Mouse (Mus musculus) adrenal gland (tissue): ENCODE results near the gene Tbc1d5.

Experiments
- intact Hi-C: fragments of 180-260 bp; cut with DNase I; formaldehyde crosslinking; loops from one replicate; pipeline ENCODE4 v1.15.1; 2025
- long read RNA-seq, 2 experiments: library from polyadenylated mRNA; unstranded; transcript quantifications; one replicate each; pipeline ENCODE4 v2.0.0; 2020; ENCODE audit warnings: borderline replicate concordance in 1 of 2; ENCODE audit not compliant: insufficient replicate concordance in 1 of 2

The Tbc1d5 gene
- long read RNA-seq, experiment 1, partial matches to known transcripts, result 1 of 19 reads
- long read RNA-seq, experiment 1, other reads (novel, unspliced or antisense), result 18 of 19 reads
- long read RNA-seq, experiment 2, partial matches to known transcripts, result 1 of 7 reads
- long read RNA-seq, experiment 2, other reads (novel, unspliced or antisense), result 6 of 7 reads

DNA sequence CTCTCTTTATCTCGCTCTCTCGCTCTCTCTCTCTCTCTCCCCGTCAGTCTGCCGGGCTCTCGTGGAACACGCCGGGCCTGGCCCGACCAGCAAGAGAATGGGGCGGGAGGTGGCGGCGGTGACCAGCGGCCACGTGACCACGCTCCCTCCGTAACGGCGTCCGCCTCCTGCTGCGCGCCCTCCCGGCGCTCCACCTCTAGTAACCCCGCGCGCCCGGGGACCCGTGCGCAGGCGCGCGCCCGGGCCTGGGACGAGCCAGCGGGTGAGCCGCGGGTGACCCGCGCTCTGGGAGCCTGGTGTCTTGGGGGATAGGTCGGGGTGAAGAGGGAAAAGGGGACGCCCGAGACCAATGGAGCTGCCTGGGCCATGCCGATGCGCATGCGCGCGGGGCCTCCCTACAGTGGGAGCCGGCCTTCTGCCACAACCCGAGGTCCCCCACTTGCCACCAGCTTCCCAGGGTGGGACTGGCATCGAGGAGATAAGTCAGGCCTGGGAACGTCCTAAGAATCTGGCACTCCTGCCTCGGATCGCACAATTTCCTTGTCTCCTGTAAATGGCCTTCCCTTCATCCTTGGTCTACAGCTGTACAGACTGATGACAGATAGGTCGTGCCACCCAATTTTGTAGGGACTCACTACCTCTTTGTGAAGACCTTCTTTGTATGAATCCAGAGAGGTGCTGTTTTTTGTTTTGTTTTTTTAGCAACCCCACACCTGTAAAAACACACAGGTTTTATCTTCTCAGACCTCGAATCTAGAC is at the start of gene Tbc1d5:
Gene Tbc1d5 (minus strand): TSS at position 158 of the 759 bp plus-strand sequence.
- intact Hi-C loops, result loop anchor here (5.0 kb wide), 2 partner anchors 57 to 108 kb away; no protein-coding TSS in a partner anchor

DNA sequence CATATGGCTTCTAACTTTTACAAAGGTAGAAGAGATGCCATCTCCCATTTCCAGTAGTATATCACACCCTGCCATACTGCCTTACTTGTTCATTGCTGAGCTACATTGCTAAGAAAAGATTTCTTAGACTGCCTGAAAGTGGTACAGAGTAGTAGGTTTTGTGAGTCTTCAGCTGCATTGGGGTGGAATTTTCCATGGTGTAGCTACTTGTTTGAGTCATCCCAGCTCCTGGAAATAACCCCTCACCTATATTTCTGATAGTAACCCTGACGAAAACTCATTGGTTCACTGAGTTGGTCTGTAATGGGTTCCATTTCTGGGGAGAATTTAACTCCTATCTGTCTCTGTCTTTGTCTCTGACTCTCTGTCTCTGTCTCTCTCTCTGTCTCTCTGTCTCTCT is 46.9 kb upstream of the Tbc1d5 start:
- intact Hi-C loops, result no loop called here

DNA sequence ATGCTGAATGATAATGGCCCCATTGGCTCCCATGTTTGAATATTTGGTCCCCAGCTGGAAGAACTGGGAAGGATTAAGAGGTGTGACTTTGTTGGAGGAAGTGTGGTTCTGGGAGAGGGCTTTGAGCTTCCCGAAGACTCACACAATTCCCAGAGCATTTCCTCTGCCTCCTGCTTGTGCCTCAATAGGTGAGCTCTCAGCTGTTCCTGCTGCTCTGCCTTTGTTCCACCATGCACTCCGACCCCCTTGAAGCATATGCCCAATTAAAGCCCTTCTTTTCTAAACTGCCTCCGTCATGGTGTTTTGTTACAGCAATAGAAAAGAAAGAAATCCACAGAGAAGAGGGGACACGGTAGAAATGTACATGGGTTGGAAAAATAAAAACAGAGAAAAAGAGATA is 44.0 kb upstream of the Tbc1d5 start:
- intact Hi-C loops, result no loop called here

DNA sequence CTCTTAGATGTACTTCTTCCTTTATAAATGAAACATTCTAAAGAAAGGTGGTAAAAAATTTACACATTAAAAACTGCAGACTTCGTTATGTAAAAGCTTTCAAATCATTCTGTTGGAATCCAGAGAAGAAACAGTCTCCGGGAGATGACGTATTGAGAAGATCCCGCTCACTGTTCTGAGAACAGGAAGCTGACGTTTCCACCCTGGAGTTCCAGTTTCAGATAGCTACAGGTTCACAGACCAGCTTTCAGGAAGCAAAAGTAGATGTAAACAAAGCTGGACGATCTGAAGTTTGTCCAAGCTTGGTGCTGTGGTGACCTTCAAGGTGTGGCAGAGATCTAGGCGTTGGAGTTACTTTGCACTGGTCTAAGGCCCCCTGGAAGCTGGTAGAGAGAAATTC is 41.9 kb upstream of the Tbc1d5 start:
- intact Hi-C loops, result no loop called here

DNA sequence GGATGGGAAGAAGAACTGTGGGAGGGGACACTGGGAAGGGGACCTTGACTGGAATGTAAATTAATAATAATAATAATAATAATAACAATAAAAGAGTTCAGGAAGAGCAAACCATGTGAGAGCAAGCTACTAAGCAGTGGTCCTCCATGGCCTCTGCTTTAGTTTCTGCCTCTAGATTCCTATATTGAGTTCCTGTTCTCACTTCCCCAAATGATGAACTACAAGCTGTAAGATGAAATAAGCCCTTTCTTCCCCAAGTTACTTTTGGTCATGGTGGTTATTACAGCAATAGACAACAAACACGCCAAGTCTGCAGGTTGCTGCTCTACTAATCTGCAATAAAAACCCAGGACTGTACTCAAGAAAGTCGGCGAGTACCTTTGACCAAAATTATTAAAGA is 40.7 kb upstream of the Tbc1d5 start:
- intact Hi-C loops, result no loop called here

DNA sequence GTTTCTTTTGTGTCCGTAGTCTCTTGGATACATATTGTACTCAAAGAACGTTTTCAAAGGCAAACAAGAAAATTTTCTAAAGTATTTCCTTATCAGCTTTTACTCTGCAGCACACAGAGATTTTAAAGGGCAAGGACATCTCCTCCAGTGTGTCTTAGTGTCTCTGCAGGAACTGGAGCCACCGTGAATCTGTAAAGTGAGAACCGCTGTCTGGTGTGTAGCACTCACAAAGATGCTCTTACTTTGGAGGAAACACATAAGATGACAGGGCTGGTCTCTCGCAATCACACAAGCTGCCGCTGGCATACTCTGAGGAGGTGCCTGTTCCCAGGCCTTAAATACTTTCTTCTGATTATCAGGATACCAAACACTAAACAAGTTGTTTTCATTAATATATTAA is 37.3 kb upstream of the Tbc1d5 start:
- intact Hi-C loops, result no loop called here

DNA sequence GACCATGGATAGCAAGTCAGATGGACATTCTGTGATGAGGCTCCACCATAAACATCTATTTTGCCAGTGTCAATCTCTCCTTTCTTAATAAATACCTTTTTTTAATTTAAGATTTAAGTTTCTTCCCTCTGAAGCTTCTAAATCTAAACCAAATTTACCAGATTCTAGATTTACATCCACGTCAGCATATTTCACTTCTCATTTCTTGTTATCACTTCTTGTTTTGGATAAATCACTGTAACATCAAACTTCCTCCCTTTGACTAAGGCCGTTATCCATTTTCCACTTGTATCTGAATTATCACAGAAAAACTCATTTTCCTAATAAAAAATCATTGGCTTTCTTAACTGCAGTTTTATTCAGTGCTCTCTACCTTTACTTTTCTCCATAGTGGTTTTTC is 30.4 kb upstream of the Tbc1d5 start:
- intact Hi-C loops, result no loop called here

DNA sequence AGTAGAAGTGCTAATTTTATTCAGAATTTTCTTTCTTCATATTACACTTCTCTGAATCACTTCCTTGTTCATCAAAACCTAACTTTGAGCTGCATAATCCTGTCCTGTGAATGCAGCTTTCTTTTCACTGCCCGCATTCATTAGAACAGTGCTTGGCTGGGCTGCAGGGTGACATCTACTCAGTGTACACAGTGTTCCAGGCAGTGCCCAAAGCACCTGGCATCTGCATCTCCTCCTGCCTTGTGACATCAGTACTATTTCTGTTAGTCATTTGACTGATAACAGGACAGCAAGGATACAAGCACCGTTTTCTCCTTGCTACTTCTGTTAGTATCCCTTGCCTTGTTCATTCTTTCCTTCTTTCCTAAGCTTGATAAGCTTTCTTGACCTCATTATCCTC is 25.5 kb upstream of the Tbc1d5 start:
- intact Hi-C loops, result no loop called here

DNA sequence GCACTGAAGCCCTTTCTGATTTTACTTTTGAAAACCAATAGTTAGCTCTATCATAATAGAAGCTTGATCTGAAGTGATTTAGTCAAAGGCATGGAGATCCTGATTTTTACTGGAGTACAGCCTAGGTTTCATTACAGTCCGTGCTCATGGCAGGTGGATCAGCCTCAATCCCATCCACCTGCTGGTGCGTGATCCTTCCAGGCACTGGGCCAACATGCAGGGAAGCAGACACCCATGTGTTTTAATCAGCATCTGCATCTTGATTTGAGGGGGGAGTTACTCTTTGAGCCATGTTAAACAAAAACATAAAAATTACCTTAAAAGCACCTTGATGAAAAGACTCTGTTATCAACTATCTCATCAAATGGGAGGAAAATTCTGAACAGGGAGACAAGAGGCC is 16.4 kb upstream of the Tbc1d5 start:
- intact Hi-C loops, result no loop called here

DNA sequence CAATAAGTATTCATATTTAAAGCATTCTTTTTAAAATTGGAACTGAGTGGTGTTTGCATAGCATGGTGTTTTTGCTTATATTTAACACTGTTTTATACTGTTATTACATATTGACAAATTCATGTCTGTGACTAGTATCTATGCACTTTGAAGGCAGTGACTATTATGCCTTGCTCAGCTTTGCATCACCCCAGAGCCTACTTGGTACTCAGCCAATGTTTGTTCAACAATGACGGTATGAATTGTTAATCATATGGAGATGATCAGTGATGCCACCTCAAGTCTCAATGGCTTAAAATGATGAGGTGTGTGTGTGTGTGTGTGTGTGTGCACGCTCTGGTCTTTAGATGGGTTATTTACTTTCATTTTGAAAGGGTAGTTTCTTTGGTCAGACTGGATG is 15.6 kb upstream of the Tbc1d5 start:
- intact Hi-C loops, result no loop called here

DNA sequence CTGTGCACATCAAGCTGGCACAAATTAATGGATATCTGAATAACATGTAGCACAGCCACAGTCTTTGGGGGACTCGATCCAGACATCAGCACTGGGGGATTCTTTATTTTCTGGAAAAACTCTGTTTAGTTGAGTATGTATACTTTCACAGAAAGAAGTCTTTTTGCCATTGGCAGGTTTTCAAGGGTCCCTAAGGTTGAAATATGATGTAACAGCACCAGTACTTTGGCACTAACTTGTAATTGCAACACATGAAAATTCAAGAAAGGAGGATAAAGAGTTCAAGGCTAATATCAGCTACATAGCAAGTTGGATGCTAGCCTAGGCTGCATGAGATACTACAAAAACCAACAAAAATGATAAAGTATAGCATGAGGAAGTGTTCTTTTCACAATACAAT is 12.2 kb upstream of the Tbc1d5 start:
- intact Hi-C loops, result no loop called here

DNA sequence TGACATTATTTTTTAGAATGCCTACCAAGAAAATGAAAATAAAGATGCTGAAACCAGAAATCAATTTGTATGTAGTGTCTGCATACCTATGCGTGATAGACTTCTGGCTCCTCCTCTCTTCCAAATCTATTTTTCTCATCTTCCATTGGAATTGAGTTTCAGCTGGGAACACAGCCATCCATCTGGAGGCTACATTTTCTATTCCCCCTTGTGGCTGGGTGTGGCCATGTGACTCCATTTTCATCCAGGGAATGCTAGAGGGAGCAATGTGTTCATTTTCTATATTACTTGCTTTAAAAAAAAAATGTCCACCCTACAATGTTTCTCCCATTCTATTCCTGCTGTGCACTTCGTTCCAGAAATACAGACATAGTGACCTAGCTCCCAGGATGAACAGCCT is 3.6 kb upstream of the Tbc1d5 start:
- intact Hi-C loops, result no loop called here

DNA sequence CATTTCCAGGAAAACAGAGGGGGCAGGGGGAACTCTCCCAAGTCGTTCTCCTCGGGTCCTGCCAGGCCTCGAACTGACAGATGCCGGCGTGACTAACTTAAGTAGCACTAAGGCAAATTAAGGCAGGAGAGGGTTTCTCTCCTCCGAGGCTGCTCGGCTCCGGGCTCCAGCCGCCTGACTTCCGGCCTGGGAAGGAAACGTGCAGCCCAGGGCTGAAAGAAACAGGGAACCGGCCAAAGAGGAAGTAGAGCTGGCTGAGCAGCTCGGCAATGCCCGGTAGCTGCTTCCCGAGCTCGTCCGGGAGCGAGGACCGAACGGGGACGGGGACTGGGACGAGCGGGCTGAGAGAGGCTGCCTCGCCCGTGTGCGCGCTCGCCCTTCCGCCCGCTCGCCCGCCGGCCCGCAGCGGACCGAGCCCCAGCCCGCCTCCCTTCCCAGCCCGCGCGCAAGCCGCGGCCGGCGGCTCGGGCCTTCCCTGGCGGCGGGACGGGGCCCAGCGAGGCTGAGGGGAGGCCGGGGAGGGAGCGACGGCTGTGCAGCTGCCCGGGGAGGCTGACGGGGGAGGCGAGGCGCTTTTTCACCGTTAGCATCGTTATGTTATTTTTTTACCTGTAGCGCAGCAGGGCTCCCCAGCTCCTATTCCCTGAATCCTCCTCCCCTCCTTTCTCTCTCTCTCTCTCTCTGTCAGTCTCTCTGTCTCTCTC is 509 bp downstream of the Tbc1d5 start:
- intact Hi-C loops, result loop anchor here (5.0 kb wide), 2 partner anchors 56 to 109 kb away; no protein-coding TSS in a partner anchor

DNA sequence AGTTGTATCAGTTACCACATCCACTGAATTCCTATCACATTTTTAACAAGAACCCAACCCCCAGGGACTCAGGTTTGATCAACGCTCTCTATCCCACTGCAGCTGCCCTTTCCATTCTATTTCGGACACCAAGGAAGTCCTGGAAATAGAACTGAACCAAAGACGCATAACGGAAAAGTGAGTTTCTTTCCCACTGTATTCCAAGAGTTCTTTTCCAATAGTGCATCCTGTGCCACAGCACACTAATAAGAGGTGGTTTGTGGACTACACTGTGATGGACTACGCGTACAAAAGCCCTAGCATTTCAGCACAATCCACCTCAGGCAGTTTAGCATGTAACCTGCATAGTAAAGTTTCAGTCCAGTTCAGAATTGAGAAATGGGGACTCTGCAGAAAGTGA is 1.2 kb downstream of the Tbc1d5 start:
- intact Hi-C loops, result loop anchor here (5.0 kb wide), 2 partner anchors 56 to 109 kb away; no protein-coding TSS in a partner anchor

DNA sequence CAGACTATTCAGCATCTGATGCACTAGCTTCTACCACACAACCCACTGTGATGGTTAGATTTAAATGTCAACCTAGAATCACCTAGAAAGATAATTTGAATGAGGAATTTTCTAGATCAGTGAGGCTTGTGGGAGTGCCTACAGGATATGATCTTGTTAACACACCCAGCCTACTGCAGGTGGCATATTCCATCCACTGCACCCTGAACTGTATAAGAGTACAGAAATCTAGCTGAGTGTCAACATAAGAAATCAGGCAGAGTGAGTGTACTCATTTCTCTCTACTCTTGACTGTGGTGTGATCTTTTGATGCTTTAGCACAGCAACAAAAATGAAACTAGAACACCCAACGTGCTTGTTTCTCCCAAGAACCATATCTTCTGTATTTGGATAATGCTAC is 6.8 kb downstream of the Tbc1d5 start:
- intact Hi-C loops, result no loop called here

DNA sequence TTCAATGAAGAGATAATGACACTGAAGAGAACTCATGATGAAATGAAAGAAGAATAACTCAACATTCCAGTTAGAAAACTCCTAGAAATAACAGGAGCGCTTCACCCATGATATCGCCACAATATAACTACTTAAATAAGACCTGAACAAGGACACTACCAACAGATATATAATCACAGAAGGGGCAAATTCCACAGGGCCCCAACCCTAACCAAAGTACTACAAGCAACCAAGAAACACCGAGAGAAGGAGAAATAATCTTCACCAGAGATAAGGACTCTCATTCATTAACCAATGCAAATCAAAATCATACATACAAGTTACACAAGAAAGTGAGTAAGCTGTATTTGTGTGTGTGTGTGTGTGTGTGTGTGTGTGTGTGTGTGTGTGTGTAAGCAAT is 7.6 kb downstream of the Tbc1d5 start:
- intact Hi-C loops, result no loop called here

DNA sequence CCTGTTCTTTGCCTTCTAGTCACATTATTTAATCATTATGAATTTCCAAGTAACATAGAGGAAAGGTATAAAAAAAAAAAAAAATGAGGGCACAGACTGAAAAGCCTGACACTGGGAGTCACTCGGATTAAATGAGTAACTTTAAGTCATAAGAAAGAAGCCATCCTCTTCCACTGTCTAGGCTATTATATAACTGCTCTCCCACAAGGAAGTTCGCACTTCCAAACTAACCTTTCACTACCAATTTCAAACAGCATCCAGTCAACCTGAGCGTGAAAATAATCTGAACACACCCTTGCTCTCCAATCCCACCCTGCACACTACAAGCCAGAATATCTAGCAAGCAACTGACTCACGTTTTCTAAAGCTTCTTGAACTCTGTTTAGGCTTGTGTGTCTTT is 9.2 kb downstream of the Tbc1d5 start:
- intact Hi-C loops, result no loop called here

DNA sequence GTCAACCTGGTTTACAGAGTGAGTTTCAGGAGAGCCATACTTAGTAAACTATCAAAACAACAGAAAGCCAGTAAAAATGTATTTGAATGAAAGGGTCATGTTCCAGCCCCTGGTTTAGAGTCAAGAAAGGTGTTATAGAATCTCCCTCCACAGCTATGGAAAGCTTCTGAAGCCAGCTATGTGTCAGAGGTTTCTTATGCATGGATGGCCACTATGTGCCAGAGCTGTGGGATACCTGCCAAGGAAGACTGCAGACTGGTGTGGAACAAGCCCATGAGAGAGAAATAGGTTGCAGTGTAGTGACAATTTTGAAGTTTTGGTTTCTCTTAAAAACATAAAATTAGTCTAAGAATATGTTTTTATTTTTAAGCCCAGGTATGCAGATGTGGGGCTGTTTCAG is 16.8 kb downstream of the Tbc1d5 start:
- intact Hi-C loops, result no loop called here

DNA sequence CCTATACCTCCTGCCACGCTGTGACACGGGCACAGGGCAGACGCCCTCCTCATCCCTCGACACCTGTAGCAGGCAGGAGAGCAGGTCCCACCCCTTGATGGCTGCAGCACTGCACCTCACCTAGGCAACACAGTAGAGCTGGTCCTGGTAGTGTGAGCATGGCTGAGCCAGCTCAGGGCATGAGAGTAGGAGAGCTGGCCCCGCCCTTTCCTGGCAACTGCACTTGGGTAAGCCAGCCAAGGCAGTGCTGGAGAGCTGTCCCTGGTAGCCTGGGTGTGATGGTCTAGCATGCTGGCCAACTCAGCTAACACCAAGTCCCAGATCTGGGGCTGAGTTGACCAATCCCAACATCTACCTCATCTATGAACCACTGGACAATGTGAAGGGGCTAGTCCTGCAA is 19.9 kb downstream of the Tbc1d5 start:
- intact Hi-C loops, result no loop called here

DNA sequence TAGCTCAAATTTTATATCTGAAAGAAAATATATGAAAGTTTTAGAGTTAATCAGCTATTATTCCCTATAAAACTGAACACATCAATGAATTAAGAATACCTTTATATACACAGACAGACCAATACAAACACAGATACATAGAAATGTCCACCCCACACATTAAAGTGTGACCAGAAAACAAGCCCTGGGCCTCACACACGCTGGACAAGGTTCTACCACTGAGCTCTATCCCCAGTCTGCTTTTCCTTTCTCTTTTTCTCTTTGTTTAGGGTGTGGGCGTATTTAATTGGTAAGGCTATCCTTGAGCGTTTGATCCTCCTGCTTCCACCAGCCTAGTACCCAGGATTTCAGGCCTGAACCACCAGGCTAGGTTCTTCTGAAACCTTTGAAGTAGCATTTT is 28.2 kb downstream of the Tbc1d5 start:
- intact Hi-C loops, result no loop called here

DNA sequence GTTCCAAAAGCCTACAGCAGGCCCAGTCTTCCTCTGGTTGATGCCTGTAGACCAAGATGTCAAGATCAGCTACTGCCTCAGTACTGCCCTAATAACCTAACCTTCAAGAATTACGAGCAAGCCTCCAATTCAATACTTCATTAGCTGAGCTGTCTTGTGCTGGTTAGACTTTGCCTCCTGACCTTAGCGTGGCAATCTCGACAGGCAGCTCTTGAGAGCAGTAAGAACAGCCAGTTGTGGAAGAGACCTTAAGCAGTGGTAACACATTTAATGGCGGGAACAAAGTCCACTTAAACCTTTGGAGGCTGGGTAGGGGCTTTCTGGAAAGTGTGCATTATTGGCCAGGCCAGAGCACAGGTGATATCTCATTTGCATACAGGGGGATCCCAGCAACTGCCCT is 34.2 kb downstream of the Tbc1d5 start:
- intact Hi-C loops, result no loop called here

DNA sequence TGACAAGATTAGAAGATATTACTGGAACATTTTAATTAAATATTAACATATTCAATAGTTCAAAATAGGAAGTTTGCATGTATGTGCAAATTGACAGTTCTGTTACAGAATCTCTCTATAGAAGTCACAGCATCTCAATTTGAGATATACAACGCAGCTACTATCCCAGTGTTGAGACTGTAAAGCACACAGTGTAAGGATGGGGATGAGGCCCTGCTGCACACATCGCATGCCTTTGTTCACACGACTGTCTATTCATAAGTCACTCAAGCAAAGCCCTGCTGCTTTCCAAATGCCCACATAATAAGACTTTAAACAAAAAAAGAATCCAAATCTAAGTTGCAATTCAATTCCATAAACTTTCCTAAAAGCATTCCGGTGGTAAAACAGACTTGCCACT is 37.1 kb downstream of the Tbc1d5 start:
- intact Hi-C loops, result no loop called here
